Mouse (Mus musculus) urinary bladder, adult 2 months (tissue): Measurements from ENCODE around the gene Ubtf. TPM values are rescaled to one million over a fixed set of nuclear protein-coding genes. Genes with fewer than 3 reads are reported as not detected.
A peak's percentile ranks its signal among the peaks of the same experiment; 100 is the strongest.

Source experiments
- DNase-seq: peaks from one replicate; pipeline ENCODE4 v3.0.0; 2022; ENCODE audit warnings: low spot score
- polyA plus RNA-seq: library from polyadenylated mRNA; depleted of rRNA; stranded (reverse); fragments of >200 nt; gene quantifications from 2 replicates; pipeline ENCODE4 v1.2.3, GENCODE M21; 2012

The Ubtf gene
- polyA plus RNA-seq, 1 experiment: 45.7 TPM

DNA sequence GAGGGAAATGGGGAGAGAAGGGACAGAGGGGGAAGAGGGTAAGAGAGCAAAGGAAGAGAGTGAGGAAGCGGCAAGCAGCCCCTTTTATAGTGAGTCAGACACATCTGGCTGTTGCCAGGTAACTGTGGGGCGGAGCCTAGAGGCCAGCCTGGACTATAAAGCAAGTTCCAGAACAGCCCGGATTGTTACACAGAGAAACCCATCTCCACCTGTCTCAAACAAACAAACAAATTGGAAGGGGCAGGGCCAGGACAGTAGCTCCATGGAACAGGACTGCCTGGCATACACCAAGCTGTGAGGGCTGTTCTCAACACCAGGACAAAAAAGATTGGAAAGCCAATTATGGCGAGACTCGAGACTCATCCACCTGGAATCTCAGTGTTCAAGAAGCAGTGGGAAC is 27.4 kb upstream of the Ubtf start:
- no peak for DNase-seq

DNA sequence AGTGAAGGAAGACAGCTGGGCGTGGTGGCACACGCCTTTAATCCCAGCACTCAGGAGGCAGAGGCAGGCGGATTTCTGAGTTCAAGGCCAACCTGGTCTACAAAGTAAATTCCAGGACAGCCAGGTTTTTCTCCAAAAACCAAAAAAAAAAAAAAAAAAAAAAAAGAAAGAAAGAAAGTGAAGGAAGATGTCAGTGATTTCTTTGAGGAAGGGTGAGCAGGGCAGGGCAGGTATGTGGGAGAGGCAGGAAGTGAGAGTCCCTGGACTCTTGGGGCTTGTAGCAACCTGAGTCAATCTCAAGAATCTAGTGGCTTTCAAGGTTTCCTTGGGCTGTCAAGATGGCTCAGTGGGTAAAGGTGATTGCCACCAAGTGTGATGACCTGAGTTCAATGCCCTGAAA is 24.9 kb upstream of the Ubtf start:
- DNase-seq: no peak

DNA sequence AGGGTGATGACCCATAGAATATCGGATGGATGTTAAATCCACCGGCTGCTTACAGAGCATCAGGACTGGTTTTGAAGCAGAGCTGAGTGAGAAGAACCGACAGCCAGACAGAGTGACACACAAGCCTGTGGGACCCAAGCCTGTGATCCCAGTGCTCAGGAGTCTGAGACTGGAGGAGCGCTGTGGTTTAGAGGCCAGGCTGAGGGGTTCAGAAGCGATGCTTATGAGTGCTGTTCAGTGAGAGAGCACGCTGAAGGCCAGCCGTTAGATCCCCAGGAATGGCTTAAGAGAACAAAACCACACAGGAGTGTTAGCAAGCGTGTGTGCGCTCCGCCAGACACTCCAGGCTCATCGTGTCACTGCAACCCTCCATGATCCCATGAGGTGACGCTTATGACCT is 23.2 kb upstream of the Ubtf start:
- DNase-seq: no peak

DNA sequence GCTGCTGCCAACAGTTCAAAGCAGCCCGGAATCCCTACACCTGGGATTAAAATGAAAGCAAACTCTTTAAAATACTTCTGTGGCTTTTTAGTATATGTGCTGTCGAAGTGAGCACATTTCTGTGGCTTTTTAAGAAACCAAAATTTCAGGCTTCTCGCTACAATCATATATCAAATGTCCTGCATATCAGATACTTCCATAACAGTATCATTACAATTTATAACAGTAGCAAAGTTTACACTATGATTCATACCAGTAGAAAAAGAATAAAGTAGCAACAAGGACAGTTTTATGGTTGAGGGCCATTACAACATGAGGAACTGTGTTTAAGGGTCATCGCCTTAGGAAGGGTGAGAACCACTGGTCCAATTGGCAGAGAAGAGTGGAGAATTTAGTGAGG is 21.6 kb upstream of the Ubtf start:
- no peak for DNase-seq

DNA sequence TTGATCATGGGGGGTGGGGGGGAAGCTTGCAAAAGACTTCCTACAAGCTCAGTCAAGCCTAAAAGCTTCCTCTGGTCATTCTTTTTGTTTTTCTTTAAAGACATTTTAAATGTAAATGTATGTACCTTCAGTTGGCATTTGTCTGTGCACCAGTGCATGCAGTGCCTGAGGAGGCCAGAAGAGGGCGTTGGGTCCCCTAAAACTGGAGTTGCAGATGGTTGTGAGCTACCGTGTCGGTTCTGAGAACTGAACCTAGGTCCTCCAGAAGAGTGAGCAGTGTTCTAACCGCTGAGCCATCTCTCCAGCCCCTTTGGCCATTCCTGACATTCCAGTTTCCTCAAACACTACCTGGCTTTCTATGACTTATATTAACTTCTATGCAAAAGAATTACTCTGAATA is 20.1 kb upstream of the Ubtf start:
- DNase-seq: no peak

DNA sequence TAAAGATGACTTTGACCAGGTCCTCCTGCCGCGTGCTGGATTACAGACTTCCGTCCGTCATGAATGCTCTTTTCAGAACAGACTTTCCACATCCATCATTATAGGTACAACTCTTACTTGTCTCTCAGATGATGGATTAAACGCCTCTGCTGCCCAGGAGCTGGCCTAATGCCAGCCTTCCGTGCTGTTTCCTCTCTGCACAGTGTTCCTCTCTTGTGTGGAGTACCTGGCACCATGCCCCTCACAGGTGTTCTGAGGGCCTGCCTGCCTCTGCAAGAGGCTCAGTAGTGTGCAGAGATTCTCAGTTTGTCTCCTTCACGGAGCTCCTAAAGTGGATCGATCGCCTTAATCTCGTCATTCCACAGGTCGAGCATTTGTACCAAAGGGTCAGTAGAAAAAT is 19.7 kb upstream of the Ubtf start:
- DNase-seq: no peak

DNA sequence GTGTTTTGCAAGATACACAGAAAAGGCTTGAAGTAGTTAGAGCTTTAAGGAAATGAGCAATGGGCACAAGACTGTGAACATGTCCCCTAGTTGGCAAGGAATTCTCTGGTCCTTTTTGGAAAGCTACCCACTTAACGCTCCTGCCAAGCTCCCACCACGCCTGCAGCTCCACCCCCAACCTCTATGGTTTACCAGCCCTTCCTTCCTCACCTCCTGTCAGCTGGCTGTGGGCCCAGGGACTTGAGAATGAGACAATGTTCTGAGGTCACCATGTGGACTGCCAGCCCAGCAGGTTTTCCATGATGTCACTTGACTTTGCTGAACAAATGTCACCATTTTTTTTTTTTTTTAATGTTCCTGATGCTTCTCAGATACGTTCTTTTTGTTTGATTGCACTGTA is 19.0 kb upstream of the Ubtf start:
- no peak for DNase-seq

DNA sequence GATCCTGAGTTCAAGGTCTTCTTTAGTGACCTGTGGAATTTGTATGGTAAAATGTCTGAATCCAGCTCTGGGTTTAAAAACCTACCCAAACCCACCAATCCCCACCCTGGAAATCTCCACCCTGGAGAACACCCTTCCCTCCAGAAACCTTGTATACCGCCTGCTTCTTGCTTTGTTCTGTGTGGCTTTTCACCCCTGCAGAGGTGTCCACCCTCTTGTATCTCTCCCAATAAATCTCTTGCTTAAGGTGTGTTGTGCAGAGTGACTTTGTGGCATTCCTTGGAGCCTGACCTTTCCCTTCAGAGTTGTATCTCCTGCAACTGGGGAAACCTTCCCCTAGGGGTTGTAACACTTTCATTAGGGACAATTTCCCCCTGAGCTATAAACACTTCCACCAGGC is 18.4 kb upstream of the Ubtf start:
- DNase-seq: no peak

DNA sequence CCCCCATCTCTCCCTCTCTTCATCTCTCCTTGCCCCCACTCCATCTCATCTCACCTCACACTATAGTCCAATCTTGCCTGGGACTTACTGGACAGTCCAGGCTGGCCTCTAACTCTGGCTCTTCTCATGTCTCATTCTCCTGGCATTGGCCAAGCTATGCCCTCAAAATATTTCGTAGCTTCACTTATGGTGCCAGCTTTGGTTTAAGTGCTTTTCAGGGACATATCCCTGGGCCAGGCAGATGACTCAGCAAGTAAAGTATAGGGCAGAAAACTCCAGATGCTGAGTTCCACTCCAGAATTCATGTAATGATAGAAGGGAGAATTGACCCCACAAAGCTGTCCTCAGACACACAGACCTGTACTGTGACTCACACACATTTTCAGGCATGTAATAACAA is 16.6 kb upstream of the Ubtf start:
- no peak for DNase-seq

DNA sequence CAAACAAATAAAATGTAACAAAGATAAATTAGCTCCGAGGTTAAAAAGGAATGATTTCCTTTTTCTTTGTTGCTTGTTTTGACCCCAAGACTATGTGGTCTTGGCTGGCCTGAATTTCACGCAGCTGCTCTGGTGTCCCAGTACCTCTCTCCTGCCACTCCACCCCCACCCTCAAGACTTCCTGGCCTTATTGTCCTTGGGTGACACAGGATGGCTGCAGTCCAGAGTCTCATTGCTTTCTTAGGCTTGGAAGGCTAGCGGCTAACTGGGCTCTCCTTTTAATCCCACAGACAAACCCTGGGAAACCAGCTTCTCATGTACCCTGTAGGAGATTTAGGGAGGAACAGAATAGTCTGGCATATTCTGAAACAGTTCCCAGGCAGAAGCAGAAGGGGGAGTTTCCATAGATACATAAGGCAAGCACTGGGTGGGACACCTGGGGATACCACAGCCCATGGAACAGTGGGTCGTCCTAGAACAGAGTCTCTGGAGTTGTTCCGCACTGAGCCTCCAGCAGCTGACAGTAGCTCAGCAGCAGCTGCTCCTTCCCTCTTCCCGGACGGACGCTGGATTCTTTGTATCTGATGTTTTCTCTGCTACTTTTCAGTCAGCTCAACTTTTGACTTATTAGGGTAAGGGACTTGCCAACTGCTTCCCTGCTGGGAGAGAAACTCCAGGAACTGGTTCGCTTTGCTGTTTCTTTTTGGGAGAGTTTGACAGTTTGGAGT is 15.6 kb upstream of the Ubtf start:
- no peak for DNase-seq

DNA sequence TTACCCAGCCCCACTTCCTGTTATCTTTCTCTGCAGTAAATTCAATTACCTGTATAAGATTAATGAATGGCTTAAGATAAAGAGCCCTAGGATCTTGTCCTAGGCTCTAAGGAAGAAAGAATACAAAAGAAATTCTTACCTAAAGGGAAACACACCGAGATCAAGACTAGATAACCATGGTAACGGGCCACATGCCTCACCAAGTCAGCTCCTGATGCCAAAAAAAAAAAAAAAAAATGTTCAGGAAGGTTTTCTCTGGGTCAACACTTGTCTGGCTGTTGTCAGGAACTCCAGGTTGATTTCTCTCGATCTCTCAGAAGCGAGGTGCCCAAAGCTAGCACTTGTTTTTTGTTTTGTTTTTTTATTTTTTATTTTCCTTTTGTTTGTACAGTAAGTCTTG is 14.5 kb upstream of the Ubtf start:
- no peak for DNase-seq

DNA sequence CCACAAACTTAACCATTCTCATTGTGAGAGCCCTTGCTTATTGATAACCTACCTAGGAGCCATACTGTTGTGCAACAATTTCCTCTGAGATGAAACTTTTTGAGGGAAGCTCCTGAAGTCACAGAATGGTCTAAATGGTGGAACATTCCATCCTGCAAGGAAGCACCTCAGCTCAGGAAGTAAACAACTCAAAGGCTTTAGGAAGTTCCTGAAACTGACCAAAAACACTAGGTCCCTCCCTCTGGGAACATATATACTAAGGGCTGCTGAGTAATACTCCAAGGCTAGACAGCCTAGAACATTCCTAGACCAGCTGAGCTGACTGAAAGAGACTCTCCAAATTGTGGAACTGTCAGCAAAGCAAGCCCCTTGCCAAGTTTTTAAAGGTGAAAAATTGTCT is 13.5 kb upstream of the Ubtf start:
- no peak for DNase-seq

DNA sequence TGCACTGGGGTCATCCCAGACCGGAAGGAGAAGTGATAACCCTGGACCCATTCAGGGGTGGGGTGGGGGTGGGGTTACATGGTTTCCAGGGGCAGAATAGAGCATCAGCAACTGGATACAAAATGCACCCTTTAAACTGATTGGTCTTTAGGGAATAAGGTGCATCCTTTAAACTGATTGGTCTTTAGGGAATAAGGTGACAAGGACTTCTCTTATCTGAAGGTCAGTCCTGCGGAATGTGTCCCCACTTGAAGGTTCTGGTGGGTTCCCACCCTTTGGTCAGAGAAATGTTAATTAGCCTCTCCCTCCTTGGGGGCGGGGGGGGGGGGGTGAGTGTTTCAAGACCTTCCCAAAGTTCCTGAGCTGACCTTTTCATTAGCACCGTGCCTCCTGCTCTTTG is 12.3 kb upstream of the Ubtf start:
- no peak for DNase-seq

DNA sequence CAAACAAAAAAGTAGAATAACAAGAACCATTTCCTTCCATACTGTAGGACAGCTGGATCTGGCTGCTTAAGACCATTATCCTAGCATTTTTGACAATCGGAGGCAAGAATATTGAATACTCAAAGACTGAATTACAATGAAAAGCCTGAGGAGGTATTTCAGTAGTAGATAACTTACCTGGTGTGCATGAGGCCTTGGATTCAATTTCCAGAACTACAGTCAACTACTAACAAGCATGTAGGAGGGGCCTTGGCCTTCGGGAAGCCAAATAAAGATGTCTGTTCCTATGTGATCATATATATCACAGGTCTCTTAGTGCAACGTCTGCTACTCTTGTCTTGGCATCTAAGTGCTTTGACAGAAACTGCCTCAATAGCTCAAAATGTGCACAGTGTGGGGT is 10.5 kb upstream of the Ubtf start:
- no peak for DNase-seq

DNA sequence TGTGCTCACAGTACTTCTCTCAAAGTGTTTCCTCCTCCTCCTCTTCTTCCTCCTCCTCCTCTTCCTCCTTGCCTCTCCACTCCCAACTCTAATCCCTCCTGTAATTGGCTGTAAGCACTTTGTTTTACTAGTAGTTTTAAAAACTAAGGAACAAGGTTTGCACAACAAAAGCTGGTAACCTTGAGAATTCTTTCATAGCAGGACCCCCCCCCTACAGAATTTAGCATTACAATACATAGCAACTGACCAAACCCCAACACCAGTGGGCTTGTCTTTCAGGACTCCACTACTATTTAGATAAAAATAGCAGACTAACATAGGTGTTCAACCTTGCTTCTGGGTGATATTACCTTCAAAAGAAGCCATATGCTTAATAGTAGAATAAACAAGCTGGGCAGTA is 10.0 kb upstream of the Ubtf start:
- DNase-seq: no peak

DNA sequence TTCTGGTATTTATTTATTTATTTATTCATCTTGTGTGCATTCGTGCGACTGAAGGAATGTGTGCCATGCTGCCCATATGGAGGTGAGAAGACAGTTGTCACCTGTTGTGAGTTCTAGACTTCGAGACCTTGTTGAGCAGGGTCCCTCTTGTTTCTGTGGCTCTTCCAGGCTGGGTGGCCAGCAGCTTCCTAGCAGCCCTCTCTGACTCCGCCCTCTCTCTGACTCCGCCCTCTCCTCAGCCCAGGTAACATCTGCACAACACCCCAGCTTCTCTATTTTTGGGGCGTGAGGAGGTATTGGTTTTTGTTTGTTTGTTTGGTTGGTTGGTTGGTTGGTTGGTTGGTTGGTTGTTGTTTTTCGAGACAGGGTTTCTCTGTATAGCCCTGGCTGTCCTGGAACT is 8.3 kb upstream of the Ubtf start:
- no peak for DNase-seq

DNA sequence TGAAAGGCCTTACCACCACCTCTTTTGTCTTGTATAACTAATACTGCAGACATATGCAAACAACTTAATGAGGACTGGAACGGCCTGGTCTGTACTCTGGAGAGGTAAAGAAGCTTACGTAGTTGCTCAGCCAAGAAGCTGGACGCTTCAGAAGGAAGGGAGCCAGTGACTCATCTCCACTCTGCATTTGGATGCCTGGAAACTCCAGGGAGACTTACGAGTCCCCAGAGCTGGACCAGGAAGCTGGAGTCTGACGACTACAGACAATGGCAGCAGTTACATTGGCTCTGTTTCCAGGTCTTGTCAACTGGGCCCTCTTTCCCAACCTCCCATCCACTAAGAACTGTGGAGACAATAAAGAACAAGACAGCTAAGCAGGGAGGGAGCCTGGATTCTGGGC is 7.7 kb upstream of the Ubtf start:
- DNase-seq: no peak

DNA sequence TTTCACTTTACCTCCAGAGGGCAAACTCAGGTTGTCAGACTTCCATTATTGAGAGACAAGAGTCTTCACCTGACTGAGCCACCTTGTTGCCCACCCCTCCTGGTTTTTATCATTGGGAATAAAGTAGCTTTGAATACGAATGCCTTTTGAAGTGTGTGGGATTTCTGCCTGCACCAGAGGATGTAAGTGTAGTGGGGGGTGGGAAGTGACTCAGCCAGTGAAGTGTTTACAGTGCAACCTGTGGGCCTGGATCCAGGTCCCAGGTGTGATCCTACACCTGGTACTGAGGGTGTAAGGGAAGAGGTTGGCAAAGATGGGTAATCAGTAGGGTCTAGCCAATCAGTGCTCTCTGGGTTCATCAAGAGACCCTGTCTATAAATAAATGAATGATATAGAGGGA is 4.0 kb upstream of the Ubtf start:
- DNase-seq: no peak

DNA sequence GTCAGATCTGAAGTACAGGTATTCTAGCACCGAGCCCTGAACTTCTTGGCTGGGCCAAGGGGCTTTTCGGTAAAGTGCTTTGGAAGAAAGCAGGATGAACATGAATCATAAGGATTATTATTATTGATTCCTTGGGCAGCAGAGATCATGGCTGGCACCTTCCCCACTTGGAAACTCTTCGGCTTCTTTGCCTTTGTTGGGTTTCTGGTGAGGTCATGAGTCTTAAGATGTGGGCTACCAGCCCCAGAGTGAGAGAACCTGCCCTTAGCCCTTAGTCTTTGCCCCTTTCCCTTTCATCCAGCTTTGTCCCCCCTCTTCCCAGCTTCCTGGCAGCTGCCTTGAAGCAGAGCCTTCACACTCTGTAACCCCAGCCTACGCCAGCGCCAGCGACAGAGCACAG is 2.4 kb upstream of the Ubtf start:
- DNase-seq: no peak

DNA sequence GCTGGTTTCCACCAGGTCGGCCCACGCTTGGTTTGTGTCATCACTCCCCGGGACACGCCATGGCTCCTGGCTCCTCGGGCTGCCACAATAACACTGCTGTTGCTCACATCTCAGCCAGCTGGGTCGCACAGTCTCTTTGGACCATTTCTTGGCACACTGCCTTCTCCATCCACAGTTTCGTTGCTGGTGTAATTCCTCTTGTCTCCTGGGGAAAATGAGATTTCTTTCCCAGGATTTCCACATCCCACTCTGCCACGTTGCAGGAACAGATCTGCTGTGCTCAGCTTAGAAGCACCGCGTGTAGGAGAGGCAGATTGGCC is 1.1 kb upstream of the Ubtf start:
- DNase-seq: peak; percentile 52

DNA sequence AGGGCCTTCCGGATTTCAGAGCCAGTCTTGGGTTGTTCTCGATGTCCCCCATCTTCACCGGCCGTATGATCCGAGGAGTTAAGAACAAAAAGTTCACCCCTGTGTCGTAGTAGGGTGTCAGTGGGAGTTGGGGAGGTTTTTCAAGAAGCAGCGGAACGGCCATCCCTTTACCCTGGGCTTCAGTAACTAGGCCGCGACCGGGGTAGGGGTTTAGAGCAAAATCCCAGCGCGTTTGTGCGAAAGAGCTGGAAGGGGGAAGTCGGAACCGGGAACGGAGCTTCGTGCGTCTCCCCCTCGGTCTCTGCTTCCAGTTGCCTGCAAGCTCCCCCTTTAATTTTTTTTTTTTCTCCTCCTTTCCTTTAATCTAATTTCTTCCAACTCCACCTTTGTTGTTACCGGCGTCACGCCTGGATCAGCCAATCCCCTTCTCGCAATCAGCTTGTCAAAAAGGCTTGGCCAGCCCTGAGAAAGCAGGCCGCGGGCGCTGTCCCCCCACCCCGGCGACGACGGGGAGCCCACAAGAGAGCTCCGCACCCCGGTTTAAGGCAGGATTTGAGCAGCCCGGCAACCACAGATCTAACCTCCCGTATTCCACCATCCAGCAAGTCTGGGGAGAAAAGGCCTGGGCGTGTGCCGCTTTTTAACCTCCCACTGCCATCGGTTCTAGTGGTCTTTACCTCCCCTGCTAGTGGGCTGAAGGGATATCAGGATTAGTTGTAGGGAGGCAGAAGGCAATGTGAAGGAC is 571 bp upstream of the Ubtf start:
- peak; percentile 67 for DNase-seq

DNA sequence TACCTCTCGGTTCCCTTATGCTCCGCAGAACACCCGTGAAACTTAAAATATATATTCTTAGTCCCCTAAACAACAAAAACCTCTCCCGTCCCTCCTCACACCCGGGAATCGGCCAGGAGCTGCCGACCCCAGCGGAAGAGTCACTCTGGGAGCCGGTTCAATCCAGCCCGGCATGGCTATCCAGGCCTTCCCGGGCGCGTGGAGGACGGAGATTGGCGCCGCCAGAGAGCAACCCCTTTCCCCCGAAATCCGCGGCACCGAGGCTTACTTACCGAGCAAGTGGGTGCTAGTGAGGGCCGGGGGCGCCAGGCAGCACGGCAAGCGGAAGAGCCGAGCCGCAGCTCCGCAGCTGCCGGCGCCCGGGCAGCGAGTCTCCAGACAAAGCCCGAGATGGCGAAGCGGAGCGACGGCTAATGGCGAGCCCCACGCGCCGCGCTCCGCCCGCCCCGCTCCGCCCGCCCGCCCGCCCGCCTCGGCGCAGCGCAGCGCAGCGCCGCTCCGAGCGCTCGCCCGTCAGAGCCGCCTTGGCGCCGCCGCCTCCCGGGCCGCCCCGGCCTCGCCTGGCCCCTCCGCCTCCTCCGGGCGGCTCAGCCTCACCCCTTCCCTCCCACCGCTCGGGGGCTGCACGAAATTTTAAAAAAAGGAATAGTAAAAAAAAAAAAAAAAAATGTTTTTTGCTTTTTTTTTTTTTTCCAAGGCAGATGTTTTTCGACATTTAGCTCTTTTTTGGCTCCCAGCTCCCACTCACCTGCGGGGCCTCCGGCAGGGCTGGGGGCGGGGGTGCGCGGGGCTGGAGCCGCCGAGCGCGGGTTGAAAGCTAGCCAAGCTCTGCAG is 749 bp downstream of the Ubtf start:
- peak; percentile 69 for DNase-seq
